Comparison of ENCODE assay signal across 25 mouse cellular contexts in the genomic region with DNA sequence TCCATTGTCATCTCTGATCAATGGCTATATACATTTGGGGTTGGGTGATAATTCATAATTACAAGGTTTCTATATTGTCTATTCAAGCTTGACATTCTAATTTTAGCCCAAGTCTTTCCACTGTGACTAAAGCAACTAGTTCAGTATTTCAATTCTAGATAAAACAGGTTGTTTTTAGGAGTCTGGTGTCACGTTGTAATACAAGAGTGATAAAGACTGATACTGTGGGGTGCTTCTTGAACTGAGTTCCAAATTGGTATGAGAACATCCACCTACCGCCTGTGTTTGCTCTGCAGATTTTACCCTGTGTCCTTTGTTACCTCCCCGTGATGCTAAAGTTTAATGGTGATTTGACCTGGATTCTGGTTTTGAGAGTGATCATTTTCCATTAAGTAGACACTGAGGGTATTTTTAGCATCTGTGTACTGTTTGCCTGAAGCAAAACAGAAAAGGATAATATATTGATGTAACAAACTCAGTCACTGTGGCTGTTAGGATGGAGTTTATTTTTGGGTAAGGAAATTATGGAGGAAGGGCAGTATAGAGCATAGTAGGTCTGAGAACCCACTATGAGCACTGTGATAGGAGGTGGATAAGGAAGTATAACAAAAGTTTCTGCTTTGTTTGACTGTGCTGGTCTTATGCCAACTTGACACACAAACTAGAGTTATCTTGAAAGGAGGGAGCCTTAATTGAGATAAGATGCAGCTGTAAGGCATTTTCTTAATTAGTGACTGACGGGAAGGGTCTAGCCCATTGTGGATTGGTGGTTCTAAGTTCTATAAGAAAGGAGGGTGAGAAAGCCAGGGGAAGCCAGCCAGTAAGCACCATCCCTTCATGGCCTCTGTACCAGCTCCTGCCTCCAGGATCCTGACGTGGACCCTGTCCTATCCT.
"Had no signal": no experiment of that assay in that cellular context is flagged by ENCODE, and none has a peak within 500 bp of the region (broad histone marks: within the 10 kb centered on the region; RNA-seq: fewer than 3 reads in every experiment).

No protein-coding gene starts in this region.

- H3K27ac ChIP-seq: gastrocnemius, adult 2 months; heart, embryonic 10.5 days; hindbrain, embryonic 10.5 days; hindbrain, embryonic 12.5 days; hindbrain, embryonic 14.5 days; intestine, embryonic 15.5 days; layer of hippocampus, adult 2 months; left cerebral cortex, adult 2 months; limb, embryonic 10.5 days; limb, embryonic 12.5 days had no signal

- H3K4me3 ChIP-seq: gastrocnemius, adult 2 months; heart, embryonic 10.5 days; heart, embryonic 12.5 days; hindbrain, embryonic 10.5 days; hindbrain, embryonic 12.5 days; intestine, embryonic 15.5 days; layer of hippocampus, adult 2 months; left cerebral cortex, adult 2 months; limb, embryonic 10.5 days; limb, embryonic 12.5 days had no signal

- DNase-seq: gastrocnemius, adult 2 months; gastrocnemius, postnatal 10 days; gastrocnemius, postnatal 25 days; heart, adult 18-20 months; heart, postnatal 10 days; heart, postnatal 4 days; kidney, adult 18-20 months; kidney, adult 8-10 months; kidney, postnatal 10 days; kidney, postnatal 25 days; kidney, postnatal 4 days; liver had no signal

- H3K9ac ChIP-seq: heart, embryonic 12.5 days; hindbrain, embryonic 12.5 days; hindbrain, embryonic 14.5 days; intestine, embryonic 15.5 days; limb, embryonic 12.5 days had no signal

- H3K36me3 ChIP-seq: heart, embryonic 10.5 days; heart, embryonic 12.5 days; hindbrain, embryonic 10.5 days; hindbrain, embryonic 12.5 days; intestine, embryonic 15.5 days; limb, embryonic 12.5 days had no signal

- H3K27me3 ChIP-seq: heart, embryonic 12.5 days; hindbrain, embryonic 12.5 days; intestine, embryonic 15.5 days; limb, embryonic 12.5 days had no signal

- H3K4me1 ChIP-seq: heart, embryonic 10.5 days; heart, embryonic 12.5 days; hindbrain, embryonic 10.5 days; hindbrain, embryonic 12.5 days; intestine, embryonic 15.5 days; limb, embryonic 10.5 days; limb, embryonic 12.5 days had no signal

- H3K9me3 ChIP-seq: intestine, embryonic 15.5 days had no signal

- ATAC-seq: hindbrain, embryonic 16.5 days; inflammation-experienced regulatory T-cells, adult 6 months; intestine, embryonic 15.5 days; intestine, postnatal 0 days had no signal

- H3K4me2 ChIP-seq: heart, embryonic 12.5 days; hindbrain, embryonic 12.5 days; hindbrain, embryonic 14.5 days; intestine, embryonic 15.5 days; limb, embryonic 12.5 days had no signal
